Mouse (Mus musculus): ENCODE results near the gene Rragc.

DNA sequence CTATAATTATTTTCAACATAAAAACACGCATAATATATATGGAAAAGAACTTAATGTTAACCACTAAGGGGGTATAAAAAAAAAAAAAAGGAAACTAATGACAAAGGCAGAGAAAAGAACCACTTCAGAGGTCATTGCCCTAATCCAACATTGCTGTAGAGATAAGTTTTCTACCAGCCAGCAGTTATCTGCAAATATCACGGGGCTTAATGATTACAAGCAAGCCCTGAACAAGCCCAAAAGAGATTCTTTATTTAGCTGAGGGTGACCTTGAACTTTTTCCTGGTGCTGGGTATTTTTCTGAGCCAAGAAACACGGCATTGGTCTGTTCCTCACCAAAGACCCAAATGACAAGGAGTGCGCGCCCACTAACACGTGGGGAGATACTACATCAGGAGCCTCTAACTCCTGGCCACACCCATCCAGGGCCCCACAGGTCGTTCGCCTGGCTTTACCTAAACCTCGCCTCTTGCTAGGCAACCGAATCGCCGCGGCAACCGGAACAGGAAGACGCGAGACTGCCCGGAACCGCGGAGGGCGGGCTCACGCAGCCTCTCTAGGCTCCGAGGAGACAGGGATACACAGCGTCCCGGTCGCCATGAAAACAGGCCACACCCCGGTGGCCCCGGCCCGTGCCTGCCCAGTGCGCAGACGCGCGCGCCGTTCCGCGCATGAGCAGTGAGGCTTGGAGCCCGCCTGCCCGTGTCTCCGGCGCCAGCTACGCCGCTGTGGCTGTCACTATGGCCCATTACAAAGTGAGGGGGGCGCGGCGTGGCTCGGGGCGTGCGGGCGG lies 12.7 kb upstream of the Rragc start, which contains the start of gene Mycbp:
- TF ChIP-seq POLR2A (IDR thresholded peaks at IDR 0.05; ENCODE audit: insufficient read depth, low read length), result no peak
- TF ChIP-seq CTCF (IDR thresholded peaks at IDR 0.05; ENCODE audit: low read depth, low read length), result no peak
- TF ChIP-seq EP300 (IDR thresholded peaks at IDR 0.05; ENCODE audit: insufficient read depth, low read depth, low read length), result no peak
